ENCODE assay signal across 9 mouse cellular contexts in genomic region chr2:170476215-170476614, GRCm38 (mm10). TPM values are rescaled to one million over a fixed set of nuclear protein-coding genes. Genes with fewer than 3 reads are reported as not detected.
DNase-seq lines count a peak whose midpoint lies in the region; ATAC-seq and TF ChIP-seq lines count a peak whose summit lies in the region.
"Had no signal": no experiment of that assay in that cellular context is flagged by ENCODE, and none has a peak within 500 bp of the region (broad histone marks: within the 10 kb centered on the region; RNA-seq: fewer than 3 reads in every experiment).

No protein-coding gene starts in this region.

- no peak for ATAC-seq in intestine, postnatal 0 days
- ATAC-seq in intestine, embryonic 16.5 days, result no peak
- no peak for ATAC-seq in intestine, embryonic 15.5 days

- no peak overlapping the region for H3K4me3 ChIP-seq in intestine, postnatal 0 days (ENCODE audit: low read depth, low read length)
- H3K4me3 ChIP-seq in intestine, embryonic 16.5 days (ENCODE audit: low read length), result no peak overlapping the region
- H3K4me3 ChIP-seq in intestine, embryonic 15.5 days (replicated peaks), result no peak overlapping the region
- H3K4me3 ChIP-seq: lung, embryonic 15.5 days had no signal

- no peaks in the 10 kb centered on the region for H3K36me3 ChIP-seq in intestine, postnatal 0 days (ENCODE audit: control insufficient read depth, insufficient read depth)
- H3K36me3 ChIP-seq in intestine, embryonic 16.5 days (ENCODE audit: control insufficient read depth, insufficient read depth, low read length), result no peaks in the 10 kb centered on the region
- H3K36me3 ChIP-seq in intestine, embryonic 15.5 days, result no peaks in the 10 kb centered on the region
- H3K36me3 ChIP-seq: lung, embryonic 15.5 days had no signal

- no peaks in the 10 kb centered on the region for H3K27me3 ChIP-seq in intestine, postnatal 0 days (replicated peaks; ENCODE audit: control insufficient read depth, insufficient read depth, low read length)
- no peaks in the 10 kb centered on the region for H3K27me3 ChIP-seq in intestine, embryonic 16.5 days (replicated peaks; ENCODE audit: control insufficient read depth, insufficient read depth, low read length)
- no peaks in the 10 kb centered on the region for H3K27me3 ChIP-seq in intestine, embryonic 15.5 days (replicated peaks)
- H3K27me3 ChIP-seq: lung, embryonic 15.5 days had no signal

- H3K9me3 ChIP-seq in intestine, postnatal 0 days (ENCODE audit: control insufficient read depth), result no peaks in the 10 kb centered on the region
- no peaks in the 10 kb centered on the region for H3K9me3 ChIP-seq in intestine, embryonic 16.5 days (ENCODE audit: control insufficient read depth, low read length)
- H3K9me3 ChIP-seq in intestine, embryonic 15.5 days, result no peaks in the 10 kb centered on the region
- H3K9me3 ChIP-seq: lung, embryonic 15.5 days had no signal

- H3K4me1 ChIP-seq in intestine, postnatal 0 days (replicated peaks; ENCODE audit: control insufficient read depth, insufficient read depth, low read length), result no peaks in the 10 kb centered on the region
- H3K4me1 ChIP-seq in intestine, embryonic 16.5 days (ENCODE audit: control insufficient read depth, insufficient read depth, low read length), result no peaks in the 10 kb centered on the region
- no peaks in the 10 kb centered on the region for H3K4me1 ChIP-seq in intestine, embryonic 15.5 days (replicated peaks)
- H3K4me1 ChIP-seq: lung, embryonic 15.5 days had no signal

- H3K9ac ChIP-seq in intestine, postnatal 0 days (ENCODE audit: low read depth, low read length), result no peak overlapping the region
- H3K9ac ChIP-seq in intestine, embryonic 16.5 days (ENCODE audit: low read depth, low read length), result no peak overlapping the region
- no peak overlapping the region for H3K9ac ChIP-seq in intestine, embryonic 15.5 days
- H3K9ac ChIP-seq: lung, embryonic 15.5 days had no signal

- no peak overlapping the region for H3K4me2 ChIP-seq in intestine, postnatal 0 days (replicated peaks; ENCODE audit: low read depth)
- no peak overlapping the region for H3K4me2 ChIP-seq in intestine, embryonic 16.5 days (ENCODE audit: low read depth, low read length)
- no peak overlapping the region for H3K4me2 ChIP-seq in intestine, embryonic 15.5 days (replicated peaks)
- H3K4me2 ChIP-seq: lung, embryonic 15.5 days had no signal

- peak; percentile 57 for TF ChIP-seq CTCF in intestine, postnatal 0 days (IDR thresholded peaks at IDR 0.05; ENCODE audit: low read depth)

- WGBS in intestine, postnatal 0 days, result 82% methylated on average over 11 of the region's 11 CpGs
- 80% methylated on average over 11 of the region's 11 CpGs for WGBS in intestine, embryonic 16.5 days
- 81% methylated on average over 11 of the region's 11 CpGs for WGBS in intestine, embryonic 15.5 days

- no peak overlapping the region for H3K27ac ChIP-seq in intestine, postnatal 0 days (ENCODE audit: low read depth, low read length)
- no peak overlapping the region for H3K27ac ChIP-seq in intestine, embryonic 16.5 days (ENCODE audit: low read length)
- no peak overlapping the region for H3K27ac ChIP-seq in intestine, embryonic 15.5 days
- H3K27ac ChIP-seq: lung, embryonic 15.5 days had no signal

- peak; percentile 42 to 48 for DNase-seq in B cell, adult 2 months
- peak; percentile 79 for DNase-seq in ES-CJ7 (ENCODE audit: low read depth, low spot score)
- DNase-seq in lung, postnatal 14 days, result peak; percentile 53
- DNase-seq in ovary, postnatal 10 days (ENCODE audit: low spot score), result no peak
- DNase-seq: kidney, adult 8-10 months had no signal

RNA-seq across cellular contexts. Expression of gene Pfdn4, which starts 20.0 kb away (rescaled TPM):
- 54.6 and 58.3 TPM in 2 replicates for polyA plus RNA-seq in intestine, postnatal 0 days (2015; fragmentation: Nextera tagmentation; extraction: Ambion mirVana)
- polyA plus RNA-seq in intestine, embryonic 16.5 days (2015; fragmentation: Nextera tagmentation; extraction: Ambion mirVana), result 46.6 and 48.5 TPM in 2 replicates
- 61.6 and 81.4 TPM in 2 replicates for polyA plus RNA-seq in intestine, embryonic 15.5 days (2015; fragmentation: Nextera tagmentation; extraction: Ambion mirVana)

RNA-seq across cellular contexts. Expression of gene Cyp24a1, which starts 20.7 kb away (rescaled TPM):
- not detected in 2 replicates for polyA plus RNA-seq in intestine, postnatal 0 days (2015; fragmentation: Nextera tagmentation; extraction: Ambion mirVana)
- not detected in 2 replicates for polyA plus RNA-seq in intestine, embryonic 16.5 days (2015; fragmentation: Nextera tagmentation; extraction: Ambion mirVana)
- not detected in 2 replicates for polyA plus RNA-seq in intestine, embryonic 15.5 days (2015; fragmentation: Nextera tagmentation; extraction: Ambion mirVana)
- polyA plus RNA-seq: lung, embryonic 15.5 days had no signal

RNA-seq across cellular contexts. Expression of gene Bcas1, which starts 48.6 kb away (rescaled TPM):
- polyA plus RNA-seq in intestine, postnatal 0 days (2015; fragmentation: Nextera tagmentation; extraction: Ambion mirVana), result 4.7 and 5.6 TPM in 2 replicates
- polyA plus RNA-seq in intestine, embryonic 16.5 days (2015; fragmentation: Nextera tagmentation; extraction: Ambion mirVana), result 9.5 and 12.1 TPM in 2 replicates
- 6.0 and 7.0 TPM in 2 replicates for polyA plus RNA-seq in intestine, embryonic 15.5 days (2015; fragmentation: Nextera tagmentation; extraction: Ambion mirVana)
